Mouse (Mus musculus): Measurements from ENCODE around the gene Lrp3. TPM values are rescaled to one million over a fixed set of nuclear protein-coding genes. Genes with fewer than 3 reads are reported as not detected.

Lrp3 gene
- polyA plus RNA-seq, 1 experiment from 2014 or later: 1.6 TPM

- H3K27ac ChIP-seq (replicated peaks): no peak overlapping the region
- 59% methylated on average over 7 of the region's 7 CpGs for WGBS
- H3K27me3 ChIP-seq (replicated peaks): peaks cover 27% of the 10 kb centered on the region
- H3K4me3 ChIP-seq: no peak overlapping the region
- H3K9me3 ChIP-seq: no peaks in the 10 kb centered on the region
- no peaks in the 10 kb centered on the region for H3K4me1 ChIP-seq
- H3K9ac ChIP-seq: no peak overlapping the region
- H3K4me2 ChIP-seq: no peak overlapping the region
- H3K36me3 ChIP-seq: no peaks in the 10 kb centered on the region
- no peak for ATAC-seq (ENCODE audit: extremely low read depth, insufficient number of reproducible peaks, low FRiP score, low TSS enrichment)
These were observed 51.7 kb downstream of the Lrp3 start for GRCm38 (mm10) chr7:35163600-35163999.

- ATAC-seq (ENCODE audit: extremely low read depth, insufficient number of reproducible peaks, low FRiP score, low TSS enrichment): no peak
These were observed 52.9 kb downstream of the Lrp3 start for GRCm38 (mm10) chr7:35162443-35162842.

GRCm38 (mm10) chr7:35157512-35157911 is 57.8 kb downstream of the Lrp3 start:
- H3K4me2 ChIP-seq: no peak overlapping the region
- 54% methylated on average over 3 of the region's 3 CpGs for WGBS
- H3K36me3 ChIP-seq: no peaks in the 10 kb centered on the region
- H3K27me3 ChIP-seq (replicated peaks): peaks cover 17% of the 10 kb centered on the region
- H3K4me3 ChIP-seq: no peak overlapping the region
- H3K27ac ChIP-seq (replicated peaks): no peak overlapping the region
- 0 out of 2 replicates have a peak, but pooled peaks cover 4% of the 10 kb centered on the region for H3K4me1 ChIP-seq
- no peaks in the 10 kb centered on the region for H3K9me3 ChIP-seq
- ATAC-seq (ENCODE audit: extremely low read depth, insufficient number of reproducible peaks, low FRiP score, low TSS enrichment): no peak
- H3K9ac ChIP-seq: no peak overlapping the region

More at GRCm38 (mm10) chr7:35162443-35162842, 52.9 kb downstream of the Lrp3 start:
- Histone ChIP-seq H3K9me3 (no peaks in the 10 kb centered on the region), H3K27ac (replicated peaks) (no peak overlapping the region), H3K4me2 (no peak overlapping the region), H3K36me3 (no peaks in the 10 kb centered on the region), H3K4me3 (no peak overlapping the region), H3K9ac (no peak overlapping the region), H3K27me3 (replicated peaks) (peaks cover 19% of the 10 kb centered on the region), H3K4me1 (no peaks in the 10 kb centered on the region)
- 63% methylated on average over 6 of the region's 6 CpGs for WGBS

GRCm38 (mm10) chr7:35156561-35157477 is 58.5 kb downstream of the Lrp3 start:
- WGBS: 50% methylated on average over 16 of the region's 16 CpGs
- H3K4me3 ChIP-seq: no peak overlapping the region
- no peak overlapping the region for H3K9ac ChIP-seq
- H3K4me1 ChIP-seq: 0 out of 2 replicates have a peak, but pooled peaks cover 4% of the 10 kb centered on the region
- peaks cover 17% of the 10 kb centered on the region for H3K27me3 ChIP-seq (replicated peaks)
- no peaks in the 10 kb centered on the region for H3K9me3 ChIP-seq
- ATAC-seq (ENCODE audit: extremely low read depth, insufficient number of reproducible peaks, low FRiP score, low TSS enrichment): no peak
- no peaks in the 10 kb centered on the region for H3K36me3 ChIP-seq
- no peak overlapping the region for H3K4me2 ChIP-seq
- no peak overlapping the region for H3K27ac ChIP-seq (replicated peaks)

- WGBS: 51% methylated on average over 12 of the region's 12 CpGs
- Histone ChIP-seq H3K9me3 (no peaks in the 10 kb centered on the region), H3K27ac (replicated peaks) (no peak overlapping the region), H3K36me3 (no peaks in the 10 kb centered on the region), H3K9ac (no peak overlapping the region), H3K4me2 (no peak overlapping the region), H3K4me1 (0 out of 2 replicates have a peak, but pooled peaks cover 4% of the 10 kb centered on the region), H3K27me3 (replicated peaks) (peaks cover 17% of the 10 kb centered on the region), H3K4me3 (no peak overlapping the region)
- no peak for ATAC-seq (ENCODE audit: extremely low read depth, insufficient number of reproducible peaks, low FRiP score, low TSS enrichment)
These were observed 60.8 kb downstream of the Lrp3 start for GRCm38 (mm10) chr7:35154449-35154848.

GRCm38 (mm10) chr7:35150860-35151259 is 64.4 kb downstream of the Lrp3 start:
- Histone ChIP-seq H3K36me3 (no peaks in the 10 kb centered on the region), H3K27ac (replicated peaks) (no peak overlapping the region), H3K4me1 (peaks cover 9% of the 10 kb centered on the region; the same call in 1 of the 2 replicates), H3K27me3 (replicated peaks) (peaks cover 12% of the 10 kb centered on the region), H3K4me3 (no peak overlapping the region), H3K4me2 (no peak overlapping the region), H3K9me3 (no peaks in the 10 kb centered on the region), H3K9ac (no peak overlapping the region)
- no peak for ATAC-seq (ENCODE audit: extremely low read depth, insufficient number of reproducible peaks, low FRiP score, low TSS enrichment)
- 69% methylated on average over 5 of the region's 5 CpGs for WGBS

Other genes with a start within 250 kb of the Lrp3 start
- gene Cebpg, start 158.9 kb downstream of the Lrp3 start, polyA plus RNA-seq (2015; fragmentation: Nextera tagmentation; extraction: Ambion mirVana): 16.3 and 19.2 TPM in 2 replicates
- gene Cebpa, start 96.2 kb downstream of the Lrp3 start, polyA plus RNA-seq (2015; fragmentation: Nextera tagmentation; extraction: Ambion mirVana): 0.47 and 0.78 TPM in 2 replicates
- 1.1 and 2.2 TPM in 2 replicates for gene Slc7a10, start 29.1 kb downstream of the Lrp3 start, polyA plus RNA-seq (2015; fragmentation: Nextera tagmentation; extraction: Ambion mirVana)
- 11.0 and 11.4 TPM in 2 replicates for gene Gpatch1, start 102.9 kb upstream of the Lrp3 start, polyA plus RNA-seq (2015; fragmentation: Nextera tagmentation; extraction: Ambion mirVana)
- 5.3 and 6.0 TPM in 2 replicates for gene Rhpn2, start 118.7 kb upstream of the Lrp3 start, polyA plus RNA-seq (2015; fragmentation: Nextera tagmentation; extraction: Ambion mirVana)
- gene Faap24, start 181.3 kb upstream of the Lrp3 start, polyA plus RNA-seq (2015; fragmentation: Nextera tagmentation; extraction: Ambion mirVana): 13.3 and 14.0 TPM in 2 replicates
- gene Cep89, start 181.5 kb upstream of the Lrp3 start, polyA plus RNA-seq (2015; fragmentation: Nextera tagmentation; extraction: Ambion mirVana): 37.3 and 39.2 TPM in 2 replicates
- 0.79 and 1.2 TPM in 2 replicates for gene Slc7a9, start 233.3 kb upstream of the Lrp3 start, polyA plus RNA-seq (2015; fragmentation: Nextera tagmentation; extraction: Ambion mirVana)

Measured in heart, embryonic 13.5 days (tissue).